Mouse (Mus musculus) gonadal fat pad, adult 2 months (tissue): ENCODE data around the gene Fam178b. TPM values are rescaled to one million over a fixed set of nuclear protein-coding genes. Genes with fewer than 3 reads are reported as not detected.

Experiments
- DNase-seq: peaks from one replicate; pipeline ENCODE4 v3.0.0-alpha.2; 2012; ENCODE audit warnings: low read depth
- polyA plus RNA-seq: library from polyadenylated mRNA; depleted of rRNA; stranded (reverse); fragments of >200 nt; gene quantifications from 2 replicates; pipeline ENCODE4 v1.2.3, GENCODE M21; 2012

The Fam178b gene
- polyA plus RNA-seq, 1 experiment = 10.5 TPM

DNA sequence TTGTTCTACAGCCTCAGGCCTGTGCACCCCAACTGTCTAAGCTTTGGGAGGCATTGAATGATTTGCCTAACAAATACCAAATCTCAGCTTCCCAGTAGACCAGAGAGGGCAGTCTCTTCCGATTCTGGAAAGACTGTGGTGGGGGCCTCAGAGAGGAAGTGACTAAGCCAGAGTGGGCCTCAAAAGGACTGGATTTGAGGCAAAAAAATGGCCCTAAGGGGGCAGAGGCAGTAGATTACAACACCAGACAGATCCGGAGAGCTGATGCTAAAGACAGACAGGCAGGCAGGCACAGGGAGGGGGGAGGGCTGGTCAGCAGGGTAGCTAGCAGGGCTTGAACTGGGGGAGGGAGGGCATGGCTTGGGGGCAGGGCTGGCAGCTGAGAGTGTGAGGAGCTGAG is 116.6 kb downstream of the Fam178b start:
- DNase-seq = no peak

DNA sequence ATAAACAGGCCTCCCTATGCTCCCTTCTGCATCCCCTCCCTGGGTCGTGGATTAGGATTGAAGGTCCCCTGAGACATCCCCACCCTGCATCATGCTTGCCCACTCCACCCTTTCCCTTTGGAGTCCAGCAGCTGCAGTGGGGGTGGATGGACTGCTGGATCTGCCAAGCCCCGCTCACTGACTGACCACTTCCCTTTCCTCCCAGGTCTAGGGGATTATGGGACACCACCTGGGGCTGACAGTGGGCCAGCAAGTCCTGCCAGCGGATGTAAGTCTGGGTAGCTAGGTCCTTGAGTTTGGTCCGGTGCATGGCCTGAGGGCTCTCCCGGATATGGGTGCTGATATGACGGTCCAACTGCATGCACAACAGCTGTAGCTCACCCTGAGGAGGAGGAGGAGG is 118.9 kb downstream of the Fam178b start:
- DNase-seq = no peak

DNA sequence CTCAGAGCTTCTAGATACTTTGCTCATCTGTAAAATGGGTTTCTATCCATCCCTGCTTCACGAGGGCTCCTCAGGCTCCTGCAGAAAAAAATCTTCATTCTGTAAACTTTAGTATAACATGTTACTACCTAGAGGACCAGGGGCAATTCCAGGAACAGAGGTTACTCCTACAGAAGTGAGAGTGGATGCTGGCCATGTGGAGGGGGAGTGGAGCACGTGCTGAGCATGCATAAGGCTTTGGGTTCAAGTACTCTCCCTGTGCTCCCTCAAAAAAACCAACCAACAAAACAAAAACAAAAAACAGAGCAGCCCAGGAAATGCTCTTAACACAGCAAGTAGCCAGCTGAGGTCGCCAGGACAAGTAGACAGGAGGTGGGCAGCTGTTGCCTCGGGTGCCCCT is 119.4 kb downstream of the Fam178b start:
- no peak for DNase-seq

DNA sequence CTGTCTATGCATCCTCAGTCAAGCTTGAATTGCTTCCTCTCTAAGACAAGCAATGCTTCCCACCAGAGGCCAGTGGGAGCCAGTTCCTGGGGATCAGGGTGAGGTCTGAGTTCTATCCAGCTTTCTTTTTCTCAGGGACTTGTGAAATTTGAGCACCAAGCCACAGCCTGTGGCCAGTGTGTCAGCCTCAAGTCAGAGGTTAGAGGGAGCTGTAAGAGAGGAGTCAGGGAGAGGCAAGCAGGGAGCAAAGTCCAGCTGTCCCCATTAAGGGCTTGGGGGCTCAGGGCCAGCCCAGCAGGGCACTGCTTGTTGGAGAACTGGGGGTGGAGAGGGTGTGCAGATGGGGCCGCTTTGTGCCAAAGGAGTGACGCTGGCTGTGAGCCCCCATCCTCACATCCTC is 119.8 kb downstream of the Fam178b start:
- DNase-seq = no peak

DNA sequence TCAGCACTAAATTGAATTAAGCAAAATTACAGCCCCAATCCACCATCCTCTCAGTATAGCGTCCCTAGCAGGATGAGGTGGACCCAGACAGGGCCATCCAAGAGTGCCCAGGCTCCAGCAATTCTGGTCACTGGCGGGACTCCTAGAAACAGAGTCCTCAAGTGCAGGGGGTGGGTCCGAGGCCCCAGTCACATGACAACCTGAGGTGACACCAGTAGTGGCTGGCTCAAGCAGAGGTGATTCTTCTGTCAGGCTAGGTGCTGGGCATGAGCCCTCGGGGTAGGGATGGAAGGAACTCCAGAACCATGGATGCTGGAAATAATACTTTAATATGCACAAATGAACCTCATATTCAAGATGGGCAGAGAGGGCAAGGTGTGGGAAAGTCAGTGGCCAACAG is 120.6 kb downstream of the Fam178b start:
- no peak for DNase-seq

DNA sequence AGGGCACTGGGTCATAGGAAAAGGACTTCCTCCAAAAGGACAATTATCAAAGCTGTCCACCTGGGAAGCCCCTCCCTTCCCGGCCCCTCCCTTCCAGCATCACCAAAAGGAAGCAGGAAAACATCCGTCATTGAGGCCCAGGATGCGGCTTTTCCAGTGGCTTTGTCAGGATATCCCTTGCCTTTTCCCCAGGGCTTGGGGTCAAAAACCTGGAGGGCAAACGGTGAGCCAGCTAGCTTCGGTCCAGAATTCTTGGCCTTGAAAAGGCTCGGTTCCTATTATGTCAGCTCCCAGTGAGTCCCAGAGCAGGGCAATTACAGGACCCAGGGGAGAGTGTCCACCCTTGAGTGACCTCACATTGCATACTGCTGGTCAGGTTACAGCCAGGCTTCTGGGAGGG is 122.1 kb downstream of the Fam178b start:
- no peak for DNase-seq

DNA sequence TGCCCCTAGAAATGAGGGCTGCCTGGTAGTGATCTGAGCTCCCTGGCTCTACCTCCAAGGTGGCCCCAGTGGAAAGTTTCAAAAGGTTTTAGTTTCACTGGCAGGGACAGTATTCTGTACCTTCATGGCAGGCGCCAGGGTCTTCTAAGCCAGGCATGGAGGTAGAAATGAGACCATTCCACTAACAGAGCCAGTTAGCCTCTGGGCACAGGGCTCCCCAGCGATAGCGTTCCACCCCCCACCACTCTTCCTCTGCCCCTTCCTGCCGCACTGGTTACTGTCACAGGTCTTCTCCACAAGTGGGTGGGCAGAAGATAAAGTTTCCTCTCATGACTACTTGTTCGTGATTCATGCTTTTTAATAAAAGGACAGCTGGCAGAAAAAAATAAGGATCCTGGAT is 123.1 kb downstream of the Fam178b start:
- DNase-seq = no peak

DNA sequence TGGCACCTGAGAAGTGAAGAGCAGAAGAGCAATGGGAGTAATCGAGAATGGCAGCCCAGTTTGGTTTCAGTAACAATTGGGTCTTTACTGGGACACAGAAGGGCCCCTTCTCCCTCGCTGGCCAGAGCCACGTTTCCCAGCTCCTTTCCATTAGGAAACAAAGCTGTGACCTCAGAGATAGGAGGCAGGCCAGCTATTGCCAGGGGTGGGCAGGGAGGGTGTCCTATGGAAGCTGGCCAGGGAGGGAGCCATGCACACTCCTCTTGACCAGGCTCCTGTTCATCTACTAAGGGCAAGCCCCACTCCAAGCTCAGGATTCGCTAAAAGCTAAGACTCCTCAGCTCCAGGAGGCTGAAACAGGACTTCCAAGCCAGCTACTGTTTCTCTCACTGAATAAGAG is 123.7 kb downstream of the Fam178b start:
- no peak for DNase-seq

DNA sequence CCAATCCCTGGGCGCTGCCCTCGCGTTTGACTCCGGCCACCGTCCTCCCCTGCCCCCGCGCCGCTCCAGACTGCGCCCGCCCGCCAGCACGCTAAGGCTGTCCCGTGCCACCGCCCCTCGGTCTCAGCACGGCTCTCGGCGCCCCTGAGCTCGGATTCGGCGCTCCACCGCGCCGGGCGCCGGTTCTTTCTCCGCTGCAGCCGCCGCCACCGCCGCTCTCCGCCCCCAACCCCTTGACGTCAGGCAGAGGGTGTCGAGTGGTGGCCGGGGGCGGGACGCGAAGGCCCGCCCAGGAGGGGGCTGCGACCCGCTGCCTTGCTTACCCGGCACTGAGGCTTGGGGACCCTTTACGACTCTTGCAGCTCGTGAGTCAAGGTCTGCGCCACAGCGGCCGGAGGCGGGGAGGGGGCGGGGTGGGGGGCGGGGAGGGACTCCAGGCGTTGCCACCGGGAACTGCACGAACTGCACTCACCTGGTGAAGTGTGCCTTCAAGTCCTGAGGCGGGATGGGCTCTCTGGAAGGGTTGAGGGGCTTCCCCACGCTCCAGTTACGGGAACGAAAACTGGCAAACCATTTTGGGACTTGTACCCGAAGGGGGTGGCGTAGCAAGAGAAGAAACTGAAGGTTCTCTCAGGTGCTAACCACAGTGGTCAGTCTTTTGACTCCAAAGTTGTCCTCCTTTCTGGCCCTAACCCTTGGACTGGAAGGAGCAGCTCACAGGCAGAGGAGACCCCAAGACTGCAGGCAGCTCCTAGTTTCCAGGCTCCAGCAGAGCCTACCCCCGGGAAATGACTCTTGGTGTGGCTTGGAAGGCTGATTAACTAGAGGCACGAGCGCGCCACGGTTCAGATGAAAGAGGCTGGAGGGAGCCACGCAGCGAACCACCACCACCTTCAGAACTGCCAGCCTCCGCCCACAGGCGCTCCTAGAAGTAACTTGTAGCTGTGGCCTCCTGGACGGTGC is 124.7 kb downstream of the Fam178b start, which contains the start of gene Sema4c:
TSS of gene Sema4c (minus strand) at position 319 of the 963 bp plus-strand sequence.
- no peak for DNase-seq

DNA sequence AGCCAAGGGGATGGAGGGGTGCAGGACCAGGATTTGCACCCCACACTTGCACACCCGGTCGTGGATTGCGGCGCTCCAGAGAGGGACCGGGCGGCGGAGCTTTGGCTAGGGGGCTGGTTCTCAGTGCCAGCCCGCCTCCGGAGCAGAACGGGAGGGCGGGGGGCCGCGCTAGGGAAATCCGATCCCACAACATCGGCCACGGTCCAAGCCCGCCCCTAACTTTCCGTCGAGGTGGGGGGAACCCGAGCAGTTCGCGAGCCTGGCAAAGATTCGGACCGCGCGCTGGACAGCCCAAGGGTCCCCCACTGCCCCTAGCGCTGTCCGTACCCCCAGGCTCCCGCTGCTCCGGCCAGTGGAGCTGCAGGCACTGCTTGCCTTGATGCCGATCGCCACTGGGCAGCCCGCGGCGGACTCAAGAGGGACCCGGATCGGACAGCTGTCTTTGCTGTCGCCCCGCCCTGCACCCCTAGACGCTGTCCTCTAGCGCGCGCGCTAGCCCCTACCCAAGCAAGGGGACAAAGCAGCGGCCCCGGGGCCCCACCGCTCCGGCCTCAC is 125.4 kb downstream of the Fam178b start:
- DNase-seq = no peak

DNA sequence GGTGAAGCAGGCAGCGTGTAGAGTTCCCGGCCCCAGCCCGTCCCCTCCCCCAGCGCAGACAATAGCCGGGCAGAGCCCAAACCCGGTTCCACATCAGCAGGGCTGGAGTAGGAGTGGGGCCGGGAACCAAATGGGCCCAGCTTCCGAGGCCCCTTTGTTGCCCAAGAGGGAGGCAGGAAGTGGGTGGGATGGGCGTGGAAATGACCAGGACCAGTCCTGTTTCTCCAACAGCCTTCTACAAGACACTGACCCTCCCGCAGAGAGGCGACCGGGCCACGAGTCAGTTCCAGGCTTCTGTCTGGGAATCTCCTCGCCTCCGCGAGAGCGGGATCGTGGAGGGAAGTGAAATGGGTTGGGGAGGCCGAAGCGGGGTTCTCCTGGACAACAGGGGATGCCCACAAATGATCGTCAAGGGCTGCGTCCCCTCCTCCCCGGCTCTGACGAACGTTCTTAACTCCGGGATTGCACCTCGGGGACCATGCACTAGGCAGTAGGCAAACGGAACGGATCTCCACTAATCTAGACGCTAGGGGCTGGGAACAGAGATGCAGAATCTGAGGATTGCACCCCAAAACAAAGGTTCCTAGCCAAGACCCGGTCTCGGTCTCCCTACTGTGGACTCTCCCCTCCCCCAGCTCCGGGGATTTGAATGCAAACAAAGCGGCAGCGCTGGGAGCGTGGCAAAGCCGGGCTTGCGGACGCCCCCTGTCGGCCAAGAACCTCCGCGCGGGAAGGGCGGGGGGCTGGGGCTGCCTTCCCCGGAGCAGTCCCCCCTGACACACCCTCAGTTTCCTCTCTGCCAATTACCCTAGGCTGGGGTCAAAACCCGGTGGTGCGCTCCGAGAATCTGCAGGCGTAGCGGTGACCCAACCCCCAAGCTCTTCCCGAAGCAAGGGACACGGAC is 126.2 kb downstream of the Fam178b start:
- DNase-seq = no peak

DNA sequence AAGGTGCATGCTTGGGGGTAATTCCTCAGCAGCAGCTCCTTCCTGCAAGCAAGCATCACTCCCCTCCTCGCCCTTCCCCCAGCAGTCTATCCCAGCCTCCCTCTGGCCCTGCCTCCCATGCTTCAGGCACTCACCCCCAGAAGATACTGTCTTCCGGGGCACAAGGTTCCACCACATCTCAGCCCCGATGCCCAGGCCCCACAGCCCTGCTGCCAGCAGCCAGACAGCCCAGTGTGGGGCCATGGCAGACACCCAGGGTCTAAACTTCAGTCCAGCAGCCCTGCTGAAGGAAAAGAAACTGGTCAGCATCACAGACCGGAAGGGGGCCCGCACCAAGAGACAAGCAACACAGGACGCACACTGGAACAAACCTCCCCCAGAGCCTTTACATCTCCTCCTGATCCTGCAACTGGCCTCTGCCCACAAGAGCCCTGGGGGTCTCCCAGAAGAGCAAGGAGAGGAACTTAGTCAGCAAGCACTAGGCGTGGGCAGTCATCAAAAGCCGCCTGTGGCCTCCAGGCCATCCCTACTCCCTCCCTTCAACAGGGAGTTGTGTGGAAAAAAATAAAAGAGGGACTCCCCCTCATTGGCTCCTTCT is 127.1 kb downstream of the Fam178b start:
- DNase-seq = no peak

DNA sequence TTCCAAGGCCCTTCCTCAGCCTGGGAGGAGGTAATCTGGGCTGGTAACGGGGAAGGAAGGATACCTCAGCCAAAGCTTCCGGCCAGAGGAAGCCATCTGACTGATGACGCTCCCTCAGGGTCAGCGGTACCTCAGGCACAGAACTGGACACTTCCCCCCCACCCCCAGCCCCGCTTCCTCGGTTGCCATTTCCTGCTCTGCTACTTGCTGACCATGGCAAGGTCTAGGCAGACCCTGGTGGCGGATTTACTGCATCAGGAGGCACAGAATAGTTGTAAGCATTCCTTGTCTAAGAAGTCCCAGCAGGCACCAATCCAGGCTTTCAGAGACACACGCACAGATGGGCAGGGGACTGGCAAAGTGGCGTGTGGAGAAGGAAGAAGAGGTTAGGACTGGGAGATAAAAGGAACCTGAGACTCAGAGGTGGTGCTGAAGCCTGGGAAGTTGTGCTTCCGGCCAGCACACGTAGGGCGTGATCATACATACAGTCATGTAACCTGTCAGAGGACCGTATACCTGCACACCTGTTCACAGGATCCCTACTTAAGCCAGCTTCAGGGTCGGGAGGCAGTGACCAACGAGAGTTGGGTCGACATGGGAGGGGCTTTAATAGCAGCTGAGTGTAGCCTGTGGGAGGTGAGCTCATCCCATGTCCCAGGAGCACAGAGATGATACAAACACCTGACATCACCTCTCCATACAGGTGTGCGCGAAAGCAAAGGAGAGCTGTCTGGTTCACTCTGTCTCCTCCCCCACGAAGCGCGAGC is 128.2 kb downstream of the Fam178b start:
- DNase-seq = no peak

DNA sequence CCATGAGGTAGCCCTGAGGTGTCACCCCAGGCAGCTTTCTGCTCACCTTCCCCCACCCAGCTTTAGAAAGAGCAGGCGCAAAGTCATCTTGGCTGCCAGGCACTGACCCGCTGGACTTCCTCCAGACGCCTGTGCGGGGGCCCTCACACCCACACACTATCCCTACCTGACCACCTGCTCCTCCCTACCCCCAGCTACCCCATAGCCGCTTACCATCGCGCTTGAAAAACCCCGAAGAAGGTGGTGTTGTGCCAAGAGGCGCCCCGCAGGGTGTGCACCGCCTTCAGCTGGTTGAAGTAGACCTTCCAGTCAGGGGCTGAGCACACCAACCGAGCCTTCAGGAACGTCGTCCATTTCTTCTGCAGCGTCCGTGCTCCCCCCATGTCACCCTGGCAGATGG is 130.5 kb downstream of the Fam178b start:
- DNase-seq = no peak

DNA sequence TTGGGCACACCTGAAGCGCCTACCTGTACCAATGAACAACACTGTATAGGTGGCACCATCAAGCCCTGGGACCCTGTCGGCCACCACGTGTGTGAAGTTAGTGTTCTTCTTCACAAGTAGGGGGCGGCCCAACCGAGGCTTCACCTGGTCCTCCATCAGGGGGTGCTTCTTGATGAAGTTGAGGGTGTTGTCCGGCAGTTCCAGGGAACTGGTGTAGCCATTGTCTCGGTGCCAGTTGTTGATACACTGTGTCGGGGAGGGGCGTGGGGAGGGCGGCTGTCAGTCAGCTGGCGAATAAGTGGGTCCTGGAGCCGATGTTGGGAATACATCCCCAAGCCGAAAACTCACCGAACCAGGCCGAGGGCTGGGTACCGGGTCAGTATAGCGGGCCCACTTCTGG is 131.1 kb downstream of the Fam178b start:
- no peak for DNase-seq

DNA sequence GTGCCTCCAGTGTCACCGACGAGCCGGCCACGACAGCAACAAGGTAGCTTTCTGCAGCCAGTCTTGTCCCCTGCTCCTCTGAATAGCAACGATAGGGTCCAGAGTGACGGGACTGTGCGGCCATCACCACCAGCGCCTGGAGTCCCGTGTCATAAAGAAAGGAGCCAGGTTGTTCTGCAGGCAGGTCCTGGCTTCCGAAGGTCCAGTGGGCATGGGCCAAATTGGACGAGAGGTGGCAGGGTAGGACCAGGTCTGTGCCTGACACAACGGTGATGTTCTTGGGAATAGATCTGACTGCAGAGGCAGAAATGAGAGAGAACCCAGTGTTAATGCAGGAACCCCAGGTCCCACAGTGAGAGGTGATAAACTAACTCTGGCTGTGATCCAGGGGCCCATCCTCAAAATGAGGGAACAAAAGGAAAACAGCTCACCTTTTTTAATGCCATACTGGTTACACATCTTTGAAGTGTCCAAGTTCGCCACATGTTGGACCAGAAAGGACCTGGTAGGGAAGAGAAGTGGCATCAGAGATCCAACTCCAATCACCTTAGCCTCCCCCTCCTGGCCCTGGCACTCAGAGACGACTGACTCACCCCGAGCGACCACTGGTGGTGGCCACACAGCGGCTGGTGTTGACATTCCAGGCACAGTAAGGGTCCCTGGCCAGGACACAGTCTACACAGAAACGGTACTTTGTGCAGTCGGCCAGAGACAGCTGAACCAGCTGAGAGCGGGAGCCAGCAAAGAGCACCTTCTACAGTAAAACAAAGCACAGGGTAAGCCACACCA is 132.7 kb downstream of the Fam178b start:
- DNase-seq = no peak

DNA sequence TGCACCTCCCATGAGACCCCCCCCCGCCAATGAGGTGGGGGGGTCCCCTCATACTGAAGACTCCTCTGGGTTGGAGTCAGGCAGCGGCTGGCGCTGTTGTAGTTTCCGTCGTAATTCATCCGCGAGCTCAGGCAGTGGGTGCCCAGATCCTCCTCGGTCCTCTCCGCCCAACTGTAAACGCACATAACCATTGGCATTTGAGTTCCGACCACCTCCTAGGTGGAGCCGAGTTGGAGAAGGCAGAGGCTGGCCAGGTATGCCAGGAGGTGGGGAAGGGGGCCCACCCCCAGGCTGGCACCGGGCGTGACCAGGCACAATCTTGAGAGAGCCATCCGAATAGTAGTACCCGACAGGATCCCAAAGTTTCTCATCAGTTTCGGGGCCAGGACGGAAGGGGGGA is 133.5 kb downstream of the Fam178b start:
- DNase-seq = no peak

DNA sequence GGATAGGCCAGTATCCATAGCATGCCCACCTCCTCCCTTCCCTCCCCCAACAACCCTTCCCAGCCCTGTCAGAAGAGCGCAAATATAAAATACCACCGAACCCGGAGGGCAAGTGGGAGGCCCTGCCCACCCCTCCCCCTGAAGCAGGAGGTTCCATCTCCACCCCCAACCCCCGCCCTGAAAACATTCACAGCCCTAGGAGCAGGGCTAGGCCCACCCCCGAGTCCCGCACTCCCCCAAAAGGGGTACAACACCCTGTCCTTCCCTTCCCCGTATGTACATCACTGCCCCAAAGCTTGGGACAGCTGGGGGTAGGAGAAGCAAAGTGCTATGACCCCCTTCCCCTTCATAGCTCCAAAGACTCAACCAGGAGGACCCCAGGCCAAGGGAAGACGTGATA is 134.2 kb downstream of the Fam178b start:
- DNase-seq = no peak

DNA sequence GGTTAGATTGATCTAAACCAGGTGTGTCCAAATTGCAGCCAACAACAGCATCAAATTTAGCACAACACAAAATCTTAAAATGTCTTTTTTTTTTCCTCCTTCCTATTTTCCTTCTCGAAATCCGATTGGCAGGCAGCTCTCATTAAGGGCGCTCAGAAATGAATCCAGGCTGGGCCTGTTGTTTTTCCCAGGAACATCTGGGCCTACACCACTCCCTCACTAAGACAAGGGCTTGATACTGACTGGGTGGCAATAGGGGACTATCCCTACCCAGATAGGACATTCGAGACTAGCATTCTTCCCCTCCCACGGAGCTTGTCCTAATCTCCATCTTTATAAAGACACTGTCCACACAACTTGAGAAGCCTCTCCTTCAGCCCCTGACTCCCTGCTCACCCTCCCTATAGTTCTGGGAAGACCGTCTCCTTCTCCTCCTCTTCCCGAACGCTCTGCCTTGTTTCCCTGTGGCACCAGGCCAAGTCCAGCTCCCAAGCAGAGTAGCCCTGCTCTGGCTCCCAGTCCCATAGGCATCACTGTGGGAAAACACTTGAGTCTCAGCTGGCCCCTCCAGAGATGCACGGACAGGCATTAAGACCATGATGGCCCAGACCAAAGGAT is 134.9 kb downstream of the Fam178b start:
- DNase-seq = no peak
